Mouse (Mus musculus) olfactory bulb, adult 2 months (tissue): ENCODE results near the gene Emc7.

Experiments
- CTCF ChIP-seq: fragments of 200-500 bp; IDR thresholded peaks from 2 replicates; pipeline ENCODE4 v1.5.1; 2012; ENCODE audit warnings: low read depth, mild to moderate bottlenecking, low read length, moderate library complexity; ENCODE audit not compliant: insufficient read depth
- POLR2A ChIP-seq: fragments of 200-500 bp; IDR thresholded peaks from 2 replicates; pipeline ENCODE4 v1.6.1; 2012; ENCODE audit warnings: mild to moderate bottlenecking, low read depth, low read length, moderate library complexity; ENCODE audit not compliant: insufficient read depth

DNA sequence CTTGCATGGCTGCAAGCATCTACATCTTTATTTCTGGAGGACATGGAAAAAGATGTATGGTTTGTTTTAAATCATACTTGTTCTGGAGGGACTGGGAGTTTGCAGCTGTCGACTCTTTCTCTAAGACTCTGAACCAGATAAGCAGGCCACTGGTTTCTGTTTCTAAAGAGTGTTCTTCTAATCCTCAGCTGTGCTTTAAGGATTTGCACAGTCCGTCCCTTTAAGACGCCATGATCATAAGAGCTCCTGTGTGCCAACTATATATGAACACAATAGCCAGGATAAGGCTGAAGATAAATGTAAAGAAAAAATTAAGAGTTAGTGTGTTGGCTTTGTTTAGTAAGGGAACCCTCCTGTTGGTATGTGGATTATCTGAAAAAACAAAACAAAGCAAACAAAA is 61.9 kb downstream of the Emc7 start:
- no peak for TF ChIP-seq CTCF
- TF ChIP-seq POLR2A, result no peak
